Comparison of ENCODE assay signal across 1 mouse cellular context in the genomic region with DNA sequence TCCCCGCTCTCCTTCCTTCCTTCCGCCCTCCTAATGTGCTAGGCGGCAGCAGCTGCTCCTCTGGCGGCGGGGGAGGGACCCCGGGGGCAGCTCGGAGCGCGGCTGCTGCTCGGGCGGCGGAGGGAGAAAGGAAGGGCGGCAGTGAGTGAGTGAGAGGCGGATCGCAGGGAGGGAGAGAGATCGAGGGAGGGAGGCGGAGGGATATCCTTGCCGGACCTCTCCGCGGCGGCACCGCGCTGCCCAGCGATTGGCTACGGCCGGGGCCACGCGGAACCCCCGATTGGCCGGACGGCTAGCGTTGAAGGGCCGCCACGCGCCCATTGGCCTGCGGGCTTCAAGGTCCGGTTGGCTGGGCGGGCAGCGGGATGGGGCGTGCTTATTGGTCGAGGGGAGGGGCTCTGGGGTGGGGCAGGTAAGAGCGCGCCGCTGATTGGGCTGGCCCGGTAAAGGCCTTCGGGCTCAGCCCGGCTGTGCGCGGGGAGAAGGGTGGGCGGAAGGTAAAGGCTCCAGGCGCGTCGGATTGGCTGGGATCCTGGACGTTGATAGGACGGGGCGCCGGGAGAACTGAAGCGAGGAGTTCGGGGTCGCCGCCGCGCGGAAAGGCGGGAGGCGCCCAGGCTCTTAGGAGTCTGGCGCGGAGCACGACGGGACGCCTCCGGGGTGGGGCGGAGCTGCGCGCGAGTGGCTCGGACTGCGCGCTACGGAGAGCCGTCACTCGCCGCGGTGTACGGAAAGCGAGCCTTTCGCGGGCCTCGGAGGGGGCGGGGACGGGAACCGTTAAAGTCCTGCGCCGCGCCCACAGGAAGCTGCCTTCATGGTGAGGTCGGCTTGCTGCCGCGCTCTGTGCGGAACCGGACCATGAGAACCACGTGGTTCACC.
TF ChIP-seq lines count a peak whose summit lies in the region.

A gene (minus strand): TSS at position 118 of the 879 bp plus-strand sequence.

TF ChIP-seq in CH12.LX, 34 proteins besides CTCF, POLR2A, EP300 and RAD21 (continued from another document):
- TF ChIP-seq MXI1 (IDR thresholded peaks at IDR 0.05; ENCODE audit: low read depth, low read length) (peak; percentile 100), UBTF (IDR thresholded peaks at IDR 0.05; ENCODE audit: low read depth, low read length) (peak; percentile 96), HCFC1 (IDR thresholded peaks at IDR 0.05; ENCODE audit: low read depth, low read length) (peak; percentile 78), NELFE (IDR thresholded peaks at IDR 0.05; ENCODE audit: low read depth, low read length) (peak; percentile 91), MAX (IDR thresholded peaks at IDR 0.05; ENCODE audit: low read length) (peak; percentile 100), USF1 (IDR thresholded peaks at IDR 0.05; ENCODE audit: low read depth, low read length) (peak; percentile 82), ZC3H11A (IDR thresholded peaks at IDR 0.05; ENCODE audit: low read depth, low read length) (no peak), CHD2 (IDR thresholded peaks at IDR 0.05; ENCODE audit: low read length) (peak; percentile 97), ZMIZ1 (IDR thresholded peaks at IDR 0.05; ENCODE audit: low read depth, low read length) (peak; percentile 39), KAT2A (IDR thresholded peaks at IDR 0.05; ENCODE audit: insufficient replicate concordance, low read length) (peak; percentile 98), SIN3A (IDR thresholded peaks at IDR 0.05; ENCODE audit: low read length) (peak; percentile 97), USF2 (conservative IDR thresholded peaks at IDR 0.05; ENCODE audit: low read depth, low read length) (no peak), MEF2A (IDR thresholded peaks at IDR 0.05; ENCODE audit: borderline replicate concordance, low read depth, low read length) (peak; percentile 85), CHD1 (IDR thresholded peaks at IDR 0.05; ENCODE audit: low read depth, low read length) (no peak), NRF1 (IDR thresholded peaks at IDR 0.05; ENCODE audit: low read depth, low read length) (peak; percentile 78), GABPA (IDR thresholded peaks at IDR 0.05; ENCODE audit: insufficient replicate concordance, low read depth, low read length) (no peak; the same call in 1 of the 2 replicates), JUN (IDR thresholded peaks at IDR 0.05; ENCODE audit: insufficient read depth, low read depth, low read length) (no peak), MAFK (IDR thresholded peaks at IDR 0.05; ENCODE audit: insufficient replicate concordance, low read length) (no peak), POLR2AphosphoS2 (IDR thresholded peaks at IDR 0.05; ENCODE audit: low read depth, low read length) (peak; percentile 81; the same call in 1 of the 2 replicates), E2F4 (IDR thresholded peaks at IDR 0.05; ENCODE audit: insufficient replicate concordance, low read depth, low read length) (peak; percentile 89; the same call in 1 of the 2 replicates)
